In the genomic region with DNA sequence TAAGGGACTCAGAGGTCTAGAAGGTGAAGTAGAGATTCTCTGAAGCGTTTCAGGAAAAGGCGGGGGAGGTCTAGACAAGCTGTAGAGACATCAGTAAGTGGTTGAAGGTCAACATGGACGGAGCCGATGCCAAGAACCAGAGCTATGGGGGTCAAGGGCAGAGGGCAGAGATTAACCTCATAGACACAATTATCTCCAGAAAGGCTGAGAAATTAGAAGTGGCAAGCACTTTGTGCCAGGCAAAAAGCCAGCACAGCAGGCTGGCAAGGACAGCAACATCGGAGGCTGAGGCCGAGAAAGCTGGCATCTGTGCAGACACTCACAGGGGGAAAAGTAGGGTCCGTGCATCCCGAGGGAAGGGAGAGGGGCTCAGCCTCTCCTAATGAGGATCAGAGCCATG, we compare ENCODE assay signal across 18 mouse cellular contexts. TPM values are rescaled to one million over a fixed set of nuclear protein-coding genes. Genes with fewer than 3 reads are reported as not detected.
A peak's percentile ranks its signal among the peaks of the same experiment; 100 is the strongest.
DNase-seq lines count a peak whose midpoint lies in the region; ATAC-seq and TF ChIP-seq lines count a peak whose summit lies in the region.
"Had no signal": no experiment of that assay in that cellular context is flagged by ENCODE, and none has a peak within 500 bp of the region (broad histone marks: within the 10 kb centered on the region; RNA-seq: fewer than 3 reads in every experiment).

No protein-coding gene starts in this region.

- no peak overlapping the region for H3K4me3 ChIP-seq in forebrain, embryonic 13.5 days
- no peak overlapping the region for H3K4me3 ChIP-seq in forebrain, embryonic 11.5 days (ENCODE audit: low read depth, low read length)
- no peak overlapping the region for H3K4me3 ChIP-seq in liver, adult 2 months (ENCODE audit: insufficient read depth, low read depth, low read length)
- H3K4me3 ChIP-seq in liver, embryonic 11.5 days (ENCODE audit: low read depth, low read length): no peak overlapping the region
- H3K4me3 ChIP-seq: erythroblast, embryonic 14.5 days; heart, embryonic 12.5 days; neural tube, embryonic 12.5 days had no signal

- H3K27ac ChIP-seq in forebrain, embryonic 13.5 days: peak overlapping the region; percentile 55
- no peak overlapping the region for H3K27ac ChIP-seq in forebrain, embryonic 11.5 days (ENCODE audit: low read depth, low read length)
- no peak overlapping the region for H3K27ac ChIP-seq in liver, adult 2 months (replicated peaks; ENCODE audit: insufficient read depth, low read depth, low read length)
- H3K27ac ChIP-seq in liver, embryonic 11.5 days (ENCODE audit: low read depth, low read length): no peak overlapping the region
- H3K27ac ChIP-seq: neural tube, embryonic 12.5 days had no signal

- no peak for TF ChIP-seq POLR2A in liver, adult 2 months (IDR thresholded peaks at IDR 0.05; ENCODE audit: extremely low read depth, insufficient read depth, low read length)

- H3K9me3 ChIP-seq in forebrain, embryonic 13.5 days (replicated peaks): no peaks in the 10 kb centered on the region
- H3K9me3 ChIP-seq in forebrain, embryonic 11.5 days (ENCODE audit: control insufficient read depth, low read length): no peaks in the 10 kb centered on the region
- no peaks in the 10 kb centered on the region for H3K9me3 ChIP-seq in liver, embryonic 11.5 days (ENCODE audit: control insufficient read depth, low read length)
- H3K9me3 ChIP-seq: heart, embryonic 12.5 days; neural tube, embryonic 12.5 days had no signal

- TF ChIP-seq CTCF in liver, adult 2 months (IDR thresholded peaks at IDR 0.05; ENCODE audit: low read depth, low read length): no peak

- H3K36me3 ChIP-seq in forebrain, embryonic 13.5 days (ENCODE audit: poor library complexity, severe bottlenecking): no peaks in the 10 kb centered on the region; the same call in 1 of the 2 replicates
- H3K36me3 ChIP-seq in forebrain, embryonic 11.5 days (ENCODE audit: control insufficient read depth, insufficient read depth, low read length): no peaks in the 10 kb centered on the region
- H3K36me3 ChIP-seq in liver, adult 2 months (ENCODE audit: control insufficient read depth, insufficient read depth, low read length): no peaks in the 10 kb centered on the region
- H3K36me3 ChIP-seq in liver, embryonic 11.5 days (ENCODE audit: control insufficient read depth, insufficient read depth, low read length): peaks cover 5% of the 10 kb centered on the region; the same call in 1 of the 2 replicates
- H3K36me3 ChIP-seq: heart, embryonic 12.5 days; neural tube, embryonic 12.5 days had no signal

- DNase-seq in forebrain, embryonic 11.5 days (ENCODE audit: low spot score): no peak
- peak; percentile 69 for DNase-seq in liver, adult 2 months (ENCODE audit: extremely low read depth, low read depth, low spot score)
- DNase-seq in liver, embryonic 11.5 days (ENCODE audit: low spot score): no peak
- DNase-seq in adrenal gland, postnatal 25 days: peak; percentile 49
- peak; percentile 69 for DNase-seq in kidney, postnatal 14 days
- DNase-seq in layer of hippocampus, postnatal 36 days: no peak
- DNase-seq: cerebellum, adult 18-20 months; gastrocnemius, postnatal 10 days; liver; right cerebral cortex, adult 18-20 months; thymus, adult 2 months had no signal

- H3K79me2 ChIP-seq in liver, adult 2 months (ENCODE audit: control insufficient read depth, insufficient read depth, low read length): no peaks in the 10 kb centered on the region

- H3K4me1 ChIP-seq in forebrain, embryonic 13.5 days: peaks cover 32% of the 10 kb centered on the region
- H3K4me1 ChIP-seq in forebrain, embryonic 11.5 days (replicated peaks; ENCODE audit: control insufficient read depth, insufficient read depth, low read length): peaks cover 3% of the 10 kb centered on the region; the same call in 1 of the 2 replicates
- H3K4me1 ChIP-seq in liver, adult 2 months (ENCODE audit: control insufficient read depth, insufficient read depth, low read length): peaks cover 5% of the 10 kb centered on the region; the same call in 1 of the 2 replicates
- H3K4me1 ChIP-seq in liver, embryonic 11.5 days (replicated peaks; ENCODE audit: control insufficient read depth, insufficient read depth, low read length): peaks cover 27% of the 10 kb centered on the region

- ATAC-seq in forebrain, embryonic 13.5 days: no peak
- ATAC-seq in forebrain, embryonic 11.5 days (replicated peaks; ENCODE audit: low FRiP score): no peak
- ATAC-seq in liver, embryonic 11.5 days (replicated peaks; ENCODE audit: low FRiP score): no peak
- no peak for ATAC-seq in megakaryocyte progenitor cell, adult 5-6 weeks (replicated peaks; ENCODE audit: poor library complexity)

- WGBS in forebrain, embryonic 13.5 days: 74% methylated on average over 8 of the region's 8 CpGs
- 78% methylated on average over 8 of the region's 8 CpGs for WGBS in forebrain, embryonic 11.5 days
- WGBS in liver, adult 2 months: 12% methylated on average over 8 of the region's 8 CpGs
- WGBS in liver, embryonic 11.5 days: 71% methylated on average over 8 of the region's 8 CpGs

- H3K9ac ChIP-seq in forebrain, embryonic 13.5 days: no peak overlapping the region
- no peak overlapping the region for H3K9ac ChIP-seq in forebrain, embryonic 11.5 days (ENCODE audit: low read length)
- H3K9ac ChIP-seq in liver, adult 2 months (ENCODE audit: low read depth, low read length): no peak overlapping the region
- no peak overlapping the region for H3K9ac ChIP-seq in liver, embryonic 11.5 days (ENCODE audit: low read depth, low read length)
- H3K9ac ChIP-seq: heart, embryonic 12.5 days; neural tube, embryonic 12.5 days had no signal

- H3K27me3 ChIP-seq in forebrain, embryonic 13.5 days: no peaks in the 10 kb centered on the region
- H3K27me3 ChIP-seq in forebrain, embryonic 11.5 days (ENCODE audit: control insufficient read depth, insufficient read depth, low read length): no peaks in the 10 kb centered on the region
- H3K27me3 ChIP-seq in liver, adult 2 months (ENCODE audit: control insufficient read depth, insufficient read depth, low read length): no peaks in the 10 kb centered on the region
- no peaks in the 10 kb centered on the region for H3K27me3 ChIP-seq in liver, embryonic 11.5 days (replicated peaks; ENCODE audit: control insufficient read depth, insufficient read depth, low read length)
- H3K27me3 ChIP-seq: neural tube, embryonic 12.5 days had no signal

- H3K4me2 ChIP-seq in forebrain, embryonic 13.5 days: no peak overlapping the region
- no peak overlapping the region for H3K4me2 ChIP-seq in forebrain, embryonic 11.5 days (ENCODE audit: low read depth, low read length, severe bottlenecking)
- no peak overlapping the region for H3K4me2 ChIP-seq in liver, embryonic 11.5 days
- H3K4me2 ChIP-seq: heart, embryonic 12.5 days; midbrain, embryonic 11.5 days; neural tube, embryonic 12.5 days had no signal

RNA-seq across cellular contexts. Expression of a gene that starts 2.5 kb away (rescaled TPM):
- polyA plus RNA-seq in forebrain, embryonic 13.5 days (2015; fragmentation: Nextera tagmentation; extraction: Ambion mirVana): 0.42 and 0.52 TPM in 2 replicates
- 0.32 TPM in 1 of 2 replicates, not detected in the other for polyA plus RNA-seq in forebrain, embryonic 11.5 days (2014; fragmentation: Nextera tagmentation; extraction: Ambion mirVana)
- total RNA-seq in liver, adult 2 months (2014; rRNA removed): 0.07 and 0.18 TPM in 2 replicates
- 0.12 and 0.22 TPM in 2 replicates for polyA plus RNA-seq in liver, adult 2 months (2012; rRNA removed)
- polyA plus RNA-seq in liver, embryonic 11.5 days (2014; fragmentation: Nextera tagmentation; extraction: Ambion mirVana): 0.62 and 0.70 TPM in 2 replicates
- total RNA-seq in adrenal gland, postnatal 25 days (2021): 5.2 and 5.4 TPM in 2 replicates
- 1 to 10 TPM; 1.1 to 1.2 TPM for total RNA-seq in layer of hippocampus, postnatal 36 days (2021)
- 0.25 and 0.32 TPM in 2 replicates for total RNA-seq in megakaryocyte progenitor cell, adult 5-6 weeks (2015)
- 0.12 TPM in 1 of 2 replicates, not detected in the other for total RNA-seq in megakaryocyte progenitor cell, adult 5-6 weeks (2017)

RNA-seq across cellular contexts. Expression of a gene that starts 28.4 kb away (rescaled TPM):
- polyA plus RNA-seq in forebrain, embryonic 13.5 days (2015; fragmentation: Nextera tagmentation; extraction: Ambion mirVana): 11.8 and 14.2 TPM in 2 replicates
- 18.1 and 19.1 TPM in 2 replicates for polyA plus RNA-seq in forebrain, embryonic 11.5 days (2014; fragmentation: Nextera tagmentation; extraction: Ambion mirVana)
- 7.0 and 11.5 TPM in 2 replicates for total RNA-seq in liver, adult 2 months (2014; rRNA removed)
- 8.2 and 11.0 TPM in 2 replicates for polyA plus RNA-seq in liver, adult 2 months (2012; rRNA removed)
- 20.1 and 20.7 TPM in 2 replicates for polyA plus RNA-seq in liver, embryonic 11.5 days (2014; fragmentation: Nextera tagmentation; extraction: Ambion mirVana)
- 91.2 and 206 TPM in 2 replicates for total RNA-seq in adrenal gland, postnatal 25 days (2021)
- total RNA-seq in layer of hippocampus, postnatal 36 days (2021): 10 to 100 TPM; 10.1 to 10.2 TPM
- 16.0 and 17.1 TPM in 2 replicates for total RNA-seq in megakaryocyte progenitor cell, adult 5-6 weeks (2015)
- total RNA-seq in megakaryocyte progenitor cell, adult 5-6 weeks (2017): 22.0 and 29.0 TPM in 2 replicates

RNA-seq across cellular contexts. Expression of a gene that starts 30.3 kb away (rescaled TPM):
- polyA plus RNA-seq in forebrain, embryonic 13.5 days (2015; fragmentation: Nextera tagmentation; extraction: Ambion mirVana): 9.3 and 10.0 TPM in 2 replicates
- polyA plus RNA-seq in forebrain, embryonic 11.5 days (2014; fragmentation: Nextera tagmentation; extraction: Ambion mirVana): 5.8 and 6.1 TPM in 2 replicates
- total RNA-seq in liver, adult 2 months (2014; rRNA removed): 1.0 and 1.6 TPM in 2 replicates
- 2.2 TPM in 2 replicates for polyA plus RNA-seq in liver, adult 2 months (2012; rRNA removed)
- polyA plus RNA-seq in liver, embryonic 11.5 days (2014; fragmentation: Nextera tagmentation; extraction: Ambion mirVana): 20.0 and 20.1 TPM in 2 replicates
- 4.0 and 9.5 TPM in 2 replicates for total RNA-seq in adrenal gland, postnatal 25 days (2021)
- 10 to 100 TPM; 48.6 to 48.8 TPM for total RNA-seq in layer of hippocampus, postnatal 36 days (2021)
- 3.4 and 4.5 TPM in 2 replicates for total RNA-seq in megakaryocyte progenitor cell, adult 5-6 weeks (2015)
- 4.0 and 7.5 TPM in 2 replicates for total RNA-seq in megakaryocyte progenitor cell, adult 5-6 weeks (2017)

RNA-seq across cellular contexts. Expression of a gene that starts 51.5 kb away (rescaled TPM):
- 0.09 and 0.12 TPM in 2 replicates for polyA plus RNA-seq in forebrain, embryonic 13.5 days (2015; fragmentation: Nextera tagmentation; extraction: Ambion mirVana)
- polyA plus RNA-seq in forebrain, embryonic 11.5 days (2014; fragmentation: Nextera tagmentation; extraction: Ambion mirVana): not detected in 2 replicates
- not detected in 2 replicates for total RNA-seq in liver, adult 2 months (2014; rRNA removed)
- polyA plus RNA-seq in liver, adult 2 months (2012; rRNA removed): 0.04 and 0.12 TPM in 2 replicates
- 0.09 TPM in 1 of 2 replicates, not detected in the other for polyA plus RNA-seq in liver, embryonic 11.5 days (2014; fragmentation: Nextera tagmentation; extraction: Ambion mirVana)
- total RNA-seq in adrenal gland, postnatal 25 days (2021): 5.6 and 12.4 TPM in 2 replicates
- total RNA-seq in layer of hippocampus, postnatal 36 days (2021): under 1 TPM; 0.25 to 0.42 TPM
- total RNA-seq in megakaryocyte progenitor cell, adult 5-6 weeks (2015): 0.20 TPM in 1 of 2 replicates, not detected in the other
- total RNA-seq in megakaryocyte progenitor cell, adult 5-6 weeks (2017): 0.12 TPM in 1 of 2 replicates, not detected in the other
- total RNA-seq: gastrocnemius, postnatal 10 days had no signal
- polyA plus RNA-seq: erythroblast, embryonic 14.5 days; heart, embryonic 12.5 days; intestine, embryonic 14.5 days; midbrain, embryonic 11.5 days had no signal

Comparison
In these comparisons a context has a peak if more than half of its experiments do, and no peak if none do; other contexts are left out.
1. DNase-seq: peak in liver, adult 2 months (single experiment), adrenal gland, postnatal 25 days (single experiment) and kidney, postnatal 14 days (single experiment); none in forebrain, embryonic 11.5 days (single experiment), liver, embryonic 11.5 days (single experiment) and layer of hippocampus, postnatal 36 days (0 of 2).